Mouse (Mus musculus) monocyte, adult 2 months (primary cell): Measurements from ENCODE around the gene Dbnl.
"Not testable (repeated sequence)": the region's sequence is repeated elsewhere in the genome, so short reads cannot be mapped to it uniquely, and the experiment has no call there.

ENCODE experiments used
- DNase-seq, 2 experiments: peaks; one replicate each; pipeline ENCODE4 v3.0.0; 2022; ENCODE audit warnings: low spot score in 2 of 2, low read depth in 1 of 2

Gene Dbnl

DNA sequence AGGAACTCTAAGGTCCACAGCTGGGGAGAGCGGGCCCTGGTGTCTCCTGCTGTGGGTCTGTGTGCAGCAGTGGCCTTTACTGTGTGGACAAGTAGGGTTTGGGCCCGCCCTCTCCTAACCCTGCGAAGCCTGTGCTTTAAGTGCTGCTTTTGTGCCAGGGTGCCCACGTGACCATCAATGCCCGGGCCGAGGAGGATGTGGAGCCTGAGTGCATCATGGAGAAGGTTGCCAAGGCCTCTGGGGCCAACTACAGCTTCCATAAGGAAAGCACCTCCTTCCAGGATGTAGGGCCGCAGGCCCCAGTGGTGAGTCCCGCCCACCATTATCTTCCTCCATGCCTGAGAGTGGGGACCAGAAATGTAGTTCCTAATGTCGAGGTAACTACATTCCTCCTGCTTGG, 7.0 kb downstream of the Dbnl start:
- DNase-seq, result no peak

DNA sequence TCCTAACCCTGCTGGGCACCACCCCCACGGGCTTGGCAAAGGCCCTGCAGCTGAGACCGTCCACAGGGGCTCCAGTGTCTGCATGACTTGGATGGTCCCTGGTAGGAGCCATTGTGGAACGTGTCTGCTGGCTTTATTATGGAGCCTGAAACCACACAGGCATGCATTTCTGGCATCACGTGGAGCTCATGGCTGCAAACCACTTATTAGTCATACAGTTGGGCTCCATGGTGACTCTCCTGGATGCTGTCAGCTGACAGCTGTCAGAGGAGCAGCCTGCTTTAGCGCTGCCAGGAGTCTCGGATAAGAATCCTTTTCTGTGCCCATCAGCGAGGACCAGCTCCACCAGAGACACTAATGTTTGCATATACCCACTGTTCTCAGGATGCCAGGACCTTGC, 7.4 kb downstream of the Dbnl start:
- DNase-seq, result no peak

DNA sequence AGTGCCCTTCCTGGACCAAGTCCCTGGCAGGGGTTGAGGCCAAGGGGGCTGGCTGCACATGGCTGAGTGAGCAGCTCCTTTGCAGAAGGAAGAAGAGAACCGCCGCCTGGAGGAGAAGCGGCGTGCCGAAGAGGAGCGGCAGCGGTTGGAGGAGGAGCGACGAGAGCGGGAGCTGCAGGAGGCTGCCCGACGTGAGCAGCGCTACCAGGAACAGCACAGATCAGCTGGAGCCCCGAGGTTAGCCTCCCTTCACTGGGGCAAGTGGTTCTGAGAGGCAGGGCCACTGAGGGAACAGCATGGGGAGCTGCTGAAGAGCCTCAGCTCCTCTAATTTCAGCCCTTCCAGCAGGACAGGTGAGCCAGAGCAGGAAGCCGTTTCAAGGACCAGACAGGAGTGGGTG, 8.7 kb downstream of the Dbnl start:
- no peak for DNase-seq

DNA sequence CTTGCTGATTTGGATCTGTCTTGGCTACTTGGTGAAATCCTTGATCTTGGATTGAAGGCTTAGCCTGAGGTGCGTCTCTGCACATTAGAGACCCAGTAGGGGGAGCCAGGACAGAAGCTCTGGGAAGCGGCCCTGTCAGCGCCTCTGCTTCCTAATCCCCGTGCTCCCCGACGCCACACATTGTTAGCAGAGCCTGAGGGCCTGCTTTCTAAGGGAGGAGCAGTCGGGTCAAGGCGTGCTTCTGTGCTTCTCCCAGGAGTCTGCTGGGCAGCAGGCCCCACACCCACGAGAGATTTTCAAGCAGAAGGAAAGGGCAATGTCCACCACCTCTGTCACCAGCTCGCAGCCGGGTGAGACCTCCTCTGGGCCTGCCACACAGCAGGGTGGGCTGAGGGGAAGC, 9.1 kb downstream of the Dbnl start:
- DNase-seq, result no peak

DNA sequence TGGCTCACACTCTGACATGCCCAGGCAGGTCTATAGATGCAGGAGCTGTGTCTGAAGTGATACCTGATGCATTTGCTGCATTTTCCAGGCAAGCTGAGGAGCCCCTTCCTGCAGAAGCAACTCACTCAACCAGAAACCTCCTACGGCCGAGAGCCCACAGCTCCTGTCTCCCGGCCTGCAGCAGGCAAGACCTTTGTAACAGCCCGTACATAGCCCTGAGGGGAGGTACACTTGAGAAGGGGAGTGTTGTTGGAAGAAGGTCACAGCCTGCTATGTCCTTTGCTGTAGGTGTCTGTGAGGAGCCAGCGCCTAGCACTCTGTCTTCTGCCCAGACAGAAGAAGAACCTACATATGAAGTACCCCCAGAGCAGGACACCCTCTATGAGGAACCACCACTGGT, 9.6 kb downstream of the Dbnl start:
- no peak for DNase-seq

DNA sequence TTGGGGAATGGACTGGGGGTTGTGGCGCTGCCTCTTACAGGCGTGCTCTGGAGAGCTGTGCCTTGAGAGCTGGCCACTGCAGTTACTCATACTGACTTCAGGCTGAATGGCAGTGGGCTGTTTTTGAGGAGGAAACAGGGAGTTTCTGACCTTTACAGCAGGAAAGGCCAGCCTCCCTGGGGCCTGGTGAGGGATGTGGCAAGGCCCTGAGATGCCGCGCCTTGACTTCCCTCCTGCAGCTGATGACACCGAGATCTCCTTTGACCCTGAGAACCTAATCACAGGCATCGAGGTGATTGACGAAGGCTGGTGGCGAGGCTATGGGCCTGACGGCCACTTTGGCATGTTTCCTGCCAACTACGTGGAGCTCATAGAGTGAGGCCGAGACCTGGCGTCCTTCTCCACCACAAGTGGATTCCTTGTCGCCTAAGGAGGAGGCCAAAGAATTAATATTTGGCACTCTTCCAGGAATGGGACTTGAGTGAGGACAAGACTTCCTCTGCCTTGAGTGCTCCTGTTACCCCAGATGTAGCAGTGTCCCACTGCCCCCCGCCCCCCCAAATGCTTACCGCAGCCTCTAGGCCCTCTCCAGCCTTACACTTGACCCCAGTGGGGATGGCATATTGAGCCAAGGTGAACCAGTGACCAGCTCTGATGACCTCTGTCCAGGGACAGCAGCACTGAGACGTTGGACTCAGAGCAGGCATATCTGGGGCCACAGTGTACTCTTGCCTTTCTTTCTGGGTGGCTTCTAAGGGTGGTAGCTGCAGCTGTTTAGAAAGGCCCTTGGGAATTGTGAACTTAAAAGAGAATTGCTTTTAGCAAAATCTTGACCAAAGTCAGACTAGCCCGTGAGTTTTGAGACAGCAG, 11.6 kb downstream of the Dbnl start:
- no peak for DNase-seq

DNA sequence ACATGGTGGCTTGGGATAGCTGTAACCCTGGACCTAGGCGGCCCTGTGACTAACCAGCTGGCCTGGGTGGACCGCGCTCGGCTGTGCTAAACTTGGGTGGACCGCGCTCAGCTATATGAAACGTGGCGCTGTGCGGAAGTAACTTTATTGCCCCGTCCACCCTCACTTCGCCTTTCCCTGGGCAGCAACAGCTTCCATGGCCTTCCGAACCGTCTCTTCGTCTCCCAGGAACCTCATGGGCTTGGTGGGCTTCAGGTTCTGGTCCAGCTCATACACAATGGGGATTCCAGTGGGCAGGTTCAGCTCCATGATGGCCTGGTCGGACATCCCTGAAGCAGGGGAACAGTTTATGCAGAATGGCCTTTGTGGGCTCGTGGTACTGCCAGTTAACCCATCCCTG, 13.2 kb downstream of the Dbnl start:
- no peak for DNase-seq

DNA sequence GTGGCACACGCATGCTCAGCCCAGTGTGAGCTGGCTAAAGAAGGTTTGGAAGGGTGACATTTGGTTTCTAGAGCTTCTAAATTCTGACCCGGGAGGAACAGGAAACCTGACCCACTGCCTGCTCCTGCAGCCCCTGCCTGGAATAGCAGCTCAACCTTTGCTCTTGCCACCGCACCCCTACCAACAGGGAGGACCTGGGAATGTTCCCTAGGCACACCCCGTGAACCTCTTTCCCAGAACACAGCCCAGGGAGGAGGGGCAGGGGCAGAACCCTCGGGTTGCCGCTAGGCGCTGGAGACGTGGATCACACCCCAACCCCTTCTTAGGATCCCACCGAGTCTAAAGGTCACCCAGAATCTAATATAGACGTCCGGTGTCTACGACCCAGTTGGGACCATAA, 13.7 kb downstream of the Dbnl start:
- no peak for DNase-seq

DNA sequence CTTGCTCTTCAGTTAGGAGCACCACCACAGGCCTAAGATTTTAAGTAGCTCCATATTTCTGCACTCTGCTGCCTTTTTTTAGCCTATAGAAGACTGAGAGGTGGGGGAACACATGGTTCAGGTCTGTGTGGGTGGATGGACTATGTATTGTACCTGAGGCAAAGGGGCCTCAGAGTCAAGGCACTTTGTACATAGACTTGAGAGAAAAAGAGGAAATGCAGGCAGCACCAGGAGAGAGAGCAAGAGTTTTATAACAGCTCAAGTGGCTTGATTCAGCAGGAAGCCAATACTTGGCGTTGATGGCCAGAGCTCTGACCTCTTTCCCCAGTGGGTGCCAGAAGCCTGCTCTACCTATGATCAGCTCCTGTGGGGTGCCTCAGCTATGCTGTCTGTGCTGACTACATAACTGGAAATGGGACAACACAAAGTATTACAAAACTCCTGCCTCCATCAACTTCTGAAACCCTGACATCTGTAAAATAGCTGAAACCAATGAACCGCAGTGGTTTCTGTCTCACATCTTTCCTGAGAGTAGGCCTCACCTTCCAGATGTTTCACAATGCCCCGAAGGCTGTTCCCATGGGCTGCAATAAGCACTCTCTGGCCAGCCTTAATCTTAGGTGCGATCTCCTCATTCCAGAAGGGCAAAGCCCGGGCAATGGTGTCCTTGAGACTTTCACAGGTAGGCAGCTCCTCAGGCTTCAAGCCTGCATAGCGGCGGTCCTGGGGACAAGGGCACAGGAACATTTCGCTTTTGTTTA, 14.3 kb downstream of the Dbnl start:
- no peak for DNase-seq

DNA sequence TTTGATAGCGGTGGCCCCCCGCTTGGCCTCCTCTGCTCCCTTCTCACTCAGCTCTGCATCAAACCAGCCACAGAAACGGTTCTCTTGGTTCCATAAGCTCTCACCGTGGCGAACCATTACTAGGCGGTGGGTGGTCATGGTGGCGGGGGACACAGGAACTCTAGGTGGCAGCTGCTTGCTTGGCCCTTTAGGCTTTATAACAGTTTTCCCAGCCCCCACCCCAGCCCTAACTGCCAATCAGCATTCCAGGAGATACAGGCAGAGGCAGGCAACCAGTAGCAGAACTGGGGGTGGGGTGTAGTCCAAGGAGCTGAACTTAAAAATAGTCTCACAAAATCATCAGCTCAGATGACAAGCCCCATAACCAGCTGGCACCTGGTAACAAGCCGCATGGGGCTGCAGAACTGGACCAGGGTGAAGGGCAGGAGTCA, 15.3 kb downstream of the Dbnl start, which contains the start of gene Pgam2:
Gene Pgam2 (minus strand): TSS at position 183 of the 431 bp plus-strand sequence.
- no peak for DNase-seq

DNA sequence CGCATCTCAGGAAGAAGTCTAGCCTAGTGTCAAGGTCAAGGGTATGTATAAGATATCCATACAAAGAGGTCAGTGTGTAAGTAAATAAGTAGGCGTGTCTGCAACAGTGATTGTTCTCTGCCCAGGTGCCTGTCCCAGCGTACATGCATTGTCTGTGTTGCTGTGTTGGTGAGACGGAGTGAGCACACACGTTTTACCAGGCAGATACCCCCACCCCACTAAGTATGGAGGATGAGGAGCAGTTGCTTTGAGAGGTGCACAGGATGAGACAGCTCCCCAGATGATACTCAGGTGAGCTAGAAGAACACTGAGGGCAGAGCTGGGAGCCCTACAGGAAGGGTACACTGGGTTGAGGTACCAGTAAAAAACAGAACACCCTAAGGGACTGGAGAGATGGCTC, 15.9 kb downstream of the Dbnl start:
- DNase-seq, result no peak

DNA sequence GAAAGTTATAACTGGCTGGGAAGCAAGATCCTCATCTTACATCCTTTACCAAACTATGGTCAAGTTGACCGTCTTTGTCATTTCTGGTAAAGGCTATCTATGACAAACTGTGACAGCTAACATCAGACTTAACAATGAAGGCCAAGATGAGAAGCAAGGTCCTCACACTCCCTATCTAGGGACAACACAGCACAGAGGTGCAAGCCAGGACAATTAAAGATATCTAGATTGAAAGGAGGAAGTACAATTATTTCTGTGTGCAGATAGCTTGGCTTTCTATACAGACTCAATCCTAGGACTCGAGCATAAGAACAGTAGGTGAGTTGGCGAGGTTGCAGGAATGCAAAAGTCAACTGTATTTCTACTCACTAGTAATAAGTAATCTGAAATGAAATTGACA, 17.4 kb downstream of the Dbnl start:
- DNase-seq, result no peak

DNA sequence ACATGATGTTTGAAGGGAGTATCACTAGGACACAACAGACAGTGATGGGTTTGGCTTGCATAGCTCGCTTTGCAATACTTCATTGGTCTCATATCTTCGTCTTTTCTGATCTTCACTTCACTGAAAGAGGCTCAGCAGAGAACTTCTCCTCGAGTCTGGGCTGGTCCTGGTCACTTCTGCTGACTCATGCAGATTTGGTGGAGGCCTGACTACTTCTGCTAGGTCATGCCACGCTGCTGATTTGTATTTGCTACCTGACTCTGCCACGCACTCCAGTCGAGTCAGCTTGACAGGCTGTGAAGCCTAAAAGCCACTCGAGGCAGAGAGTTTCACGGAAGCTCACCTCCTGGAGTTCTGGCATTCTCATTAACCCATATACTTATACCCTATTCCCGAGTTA, 19.7 kb downstream of the Dbnl start:
- DNase-seq, result no peak

DNA sequence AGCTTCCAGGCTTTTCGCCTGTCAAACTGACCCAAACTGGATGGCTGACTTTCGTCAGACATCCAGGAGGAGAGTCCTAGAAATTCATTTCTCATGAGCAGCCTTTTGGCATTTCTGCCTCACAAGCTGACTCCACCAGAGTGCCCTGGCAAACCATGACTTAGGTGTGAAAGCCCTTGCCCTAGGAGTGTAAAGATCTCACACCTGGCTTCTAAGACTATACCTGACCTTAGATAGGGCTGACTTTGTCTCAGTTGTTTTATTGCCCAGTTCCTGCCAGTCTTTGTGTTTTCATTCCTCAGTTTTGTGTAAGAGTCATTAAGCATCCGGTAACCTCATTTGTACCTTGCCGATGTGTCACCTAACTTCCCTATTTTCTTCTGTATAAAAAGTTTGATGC, 21.2 kb downstream of the Dbnl start:
- not testable (repeated sequence) for DNase-seq

DNA sequence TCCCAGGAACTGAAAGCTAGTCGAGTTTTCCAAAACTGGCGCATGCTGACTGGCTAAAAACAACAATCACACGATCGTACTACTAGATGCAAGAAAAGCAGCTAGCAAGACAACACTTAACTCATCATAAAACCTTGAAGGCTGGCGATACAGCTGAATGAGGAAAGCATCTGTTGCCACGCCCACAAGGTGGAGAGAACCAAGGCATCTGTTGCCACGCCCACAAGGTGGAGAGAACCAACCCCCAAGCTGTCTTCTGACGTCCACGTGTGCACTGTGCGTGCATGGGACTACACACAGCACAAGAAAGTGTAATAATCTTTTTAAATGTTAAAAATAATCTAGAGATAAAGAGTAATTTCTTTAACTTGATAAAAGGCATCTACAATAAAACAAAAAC, 25.1 kb downstream of the Dbnl start:
- DNase-seq, result no peak

DNA sequence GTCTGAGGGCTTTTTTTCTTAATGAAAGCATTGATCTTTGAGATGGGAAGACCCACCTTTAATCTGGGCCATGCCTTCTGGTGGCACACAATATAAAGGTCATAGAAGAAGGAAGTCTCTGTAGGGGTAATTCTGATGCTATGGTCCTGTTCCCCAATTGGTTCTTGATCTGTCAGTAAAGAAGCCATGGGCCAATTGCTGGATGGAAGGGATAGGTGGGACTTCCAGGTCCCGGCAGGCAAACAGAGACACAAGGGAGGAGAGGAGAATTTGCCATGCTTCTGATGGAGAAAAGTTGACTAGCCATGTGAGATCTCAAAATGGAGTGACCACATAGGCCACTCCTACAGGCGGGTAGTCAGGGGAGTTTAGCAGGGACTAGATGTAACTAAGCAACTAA, 30.9 kb downstream of the Dbnl start:
- no peak for DNase-seq

DNA sequence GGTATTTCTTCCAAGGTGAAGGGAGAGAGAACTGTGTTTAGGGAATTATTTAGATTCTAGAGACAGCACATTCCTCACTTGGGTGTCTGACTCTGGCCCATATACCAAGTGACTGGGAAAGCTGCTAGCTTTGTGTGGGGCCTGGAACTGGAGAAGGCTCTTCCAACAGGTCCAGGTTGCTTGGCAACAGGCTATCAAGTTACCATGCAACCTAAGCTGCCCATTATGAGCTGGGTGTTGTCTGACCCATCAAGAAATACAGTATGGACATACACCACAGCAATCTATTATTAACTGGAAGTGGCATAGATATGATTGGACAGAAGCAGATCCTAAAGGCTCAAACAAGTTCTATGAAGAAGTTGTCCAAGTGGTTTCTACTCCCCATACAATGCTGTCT, 37.1 kb downstream of the Dbnl start:
- no peak for DNase-seq

DNA sequence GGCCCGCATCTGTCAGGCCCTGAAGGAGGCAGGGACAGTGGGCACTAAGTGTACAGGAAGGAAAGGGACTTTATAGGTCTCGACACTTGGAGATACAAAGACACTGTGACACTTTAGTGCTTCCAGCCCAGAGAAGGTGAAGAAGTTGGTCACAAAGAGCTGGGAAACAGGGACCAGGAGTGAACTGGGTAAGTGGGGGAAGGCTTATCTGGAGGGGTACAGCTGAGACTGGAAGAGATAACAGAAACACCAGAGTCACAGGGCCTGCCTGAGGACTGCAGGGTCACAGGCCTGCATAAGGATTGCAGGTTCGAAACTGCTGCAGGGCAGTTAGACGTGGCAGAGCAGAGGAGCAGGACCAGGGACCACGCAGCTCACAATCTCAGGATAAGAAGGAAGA, 39.6 kb downstream of the Dbnl start:
- DNase-seq, result no peak

DNA sequence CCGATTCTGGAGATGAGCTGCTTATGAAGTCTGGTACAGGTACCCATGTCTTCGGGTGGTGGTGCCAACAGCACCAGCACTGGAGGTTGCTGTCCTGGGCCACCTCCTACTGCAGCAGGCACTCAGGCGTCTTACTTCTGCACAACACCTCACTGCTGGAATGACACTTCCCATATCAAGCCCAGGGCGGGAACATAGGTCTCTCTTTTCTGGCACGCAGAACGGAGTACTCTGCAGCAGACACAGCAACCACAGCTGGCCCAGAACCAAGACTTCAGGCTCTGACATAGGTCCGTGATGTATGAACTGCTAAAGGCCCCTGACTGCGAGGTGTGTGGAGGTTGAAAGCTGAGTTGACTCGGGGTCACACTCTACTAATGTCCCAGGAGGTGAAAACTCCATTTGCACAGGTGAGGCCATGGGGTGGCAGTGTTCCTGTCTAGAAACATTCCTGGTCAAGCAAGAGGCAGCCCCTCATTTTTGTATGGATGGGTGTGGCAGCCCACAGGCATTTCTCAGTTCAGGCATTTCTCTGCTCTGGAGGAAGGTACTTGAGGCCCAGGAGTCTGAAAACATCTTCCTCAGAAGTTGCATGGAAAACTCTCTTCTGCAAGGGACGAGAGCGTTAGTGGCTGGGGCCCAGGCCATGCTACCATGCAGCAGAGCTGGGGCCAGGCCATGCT, 40.4 kb downstream of the Dbnl start:
- DNase-seq, result no peak

DNA sequence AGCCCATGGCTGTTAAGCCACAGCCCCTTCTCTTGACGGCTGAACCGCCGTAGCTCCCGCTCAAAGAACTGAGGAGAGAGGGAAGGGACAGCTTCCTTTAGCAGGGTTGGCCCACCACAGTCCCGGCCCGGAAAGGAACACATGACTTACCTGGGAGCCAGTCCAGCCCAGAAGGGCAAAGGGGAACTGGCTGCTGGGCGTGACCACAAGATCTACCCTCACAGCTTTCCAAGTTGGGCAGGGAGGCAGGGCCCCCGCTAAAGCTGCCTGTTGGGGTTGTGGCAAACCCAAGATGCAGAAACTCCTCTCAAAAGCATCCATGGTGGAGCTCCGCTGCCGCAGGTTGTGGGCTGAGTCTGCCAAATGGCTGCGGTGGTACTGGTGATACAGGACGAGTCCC, 41.0 kb downstream of the Dbnl start:
- DNase-seq, result no peak

DNA sequence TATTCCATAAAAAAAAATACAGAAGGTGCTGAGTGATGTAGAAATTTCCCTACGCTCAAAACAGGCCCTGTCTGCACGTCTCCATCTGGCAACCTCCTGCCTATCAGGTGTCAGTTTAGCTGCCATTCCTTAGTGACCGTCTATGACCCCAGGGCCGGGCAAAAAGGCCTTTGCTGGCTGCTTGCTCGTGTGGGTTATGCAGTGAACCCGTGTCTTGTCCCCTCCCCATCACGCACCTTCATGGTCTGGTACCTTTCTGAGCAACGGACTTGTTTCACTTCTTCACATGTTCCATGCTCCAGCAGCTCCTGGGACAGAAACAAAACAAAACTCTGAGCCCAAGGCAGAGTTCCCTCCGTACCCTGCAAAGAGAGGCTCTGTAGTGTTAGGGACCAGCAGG, 46.2 kb downstream of the Dbnl start:
- no peak for DNase-seq

DNA sequence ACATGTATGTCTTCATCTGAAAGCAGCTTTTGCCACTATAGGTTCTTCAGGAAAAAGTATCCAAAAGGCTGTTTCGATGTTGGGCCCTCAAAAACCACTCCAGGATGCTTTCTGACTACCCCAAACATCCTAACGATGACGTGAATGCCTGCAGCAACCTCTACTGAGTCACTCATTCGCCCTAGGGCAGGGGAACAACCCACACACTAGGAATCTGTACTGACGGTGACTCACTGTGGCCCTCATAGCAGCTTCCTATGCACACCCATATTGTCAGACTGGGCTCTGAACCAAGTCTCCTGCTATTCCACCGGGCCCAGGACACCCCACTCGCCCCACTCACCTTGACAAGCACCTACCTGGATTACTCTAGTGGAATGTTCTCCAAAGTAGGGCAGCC, 46.8 kb downstream of the Dbnl start:
- DNase-seq, result no peak
